Mouse (Mus musculus): Measurements from ENCODE around the gene Fnbp4. TPM values are rescaled to one million over a fixed set of nuclear protein-coding genes. Genes with fewer than 3 reads are reported as not detected.
A peak's percentile ranks its signal among the peaks of the same experiment; 100 is the strongest.

Fnbp4 gene
- polyA plus RNA-seq, 1 experiment from 2014 or later = 118 TPM

DNA sequence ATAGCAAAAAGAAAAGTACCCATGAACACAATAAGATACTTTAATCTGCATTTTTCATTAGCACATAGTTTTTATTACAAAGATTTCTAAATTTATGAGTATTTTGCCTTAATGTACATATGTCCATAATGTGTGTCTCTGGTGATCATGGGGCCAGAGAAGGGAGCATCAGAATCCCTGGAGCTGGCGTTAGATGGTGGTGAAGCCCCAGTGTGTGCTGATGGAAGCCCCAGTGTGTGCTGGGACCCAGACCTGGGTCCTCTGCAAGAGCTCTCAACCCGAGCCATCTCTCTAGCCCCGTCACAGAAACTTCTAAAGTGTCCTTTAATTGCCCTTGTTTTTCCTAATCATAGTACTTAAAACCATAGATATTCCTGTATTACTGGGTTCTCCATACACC is 5.8 kb upstream of the Fnbp4 start:
- Histone ChIP-seq H3K9ac (ENCODE audit: low read depth, low read length) (no peak overlapping the region), H3K4me2 (replicated peaks; ENCODE audit: low read depth, low read length) (no peak overlapping the region), H3K27ac (ENCODE audit: low read depth, low read length) (no peak overlapping the region), H3K36me3 (ENCODE audit: control insufficient read depth, insufficient read depth, low read length) (peaks cover 36% of the 10 kb centered on the region), H3K27me3 (ENCODE audit: control insufficient read depth, insufficient read depth, low read length) (no peaks in the 10 kb centered on the region), H3K4me1 (ENCODE audit: control insufficient read depth, insufficient read depth, low read length) (no peaks in the 10 kb centered on the region), H3K4me3 (ENCODE audit: low read length) (no peak overlapping the region), H3K9me3 (ENCODE audit: control insufficient read depth, low read length) (no peaks in the 10 kb centered on the region)
- ATAC-seq (ENCODE audit: low FRiP score, low TSS enrichment) = no peak
- WGBS = 91% methylated on average over 3 of the region's 3 CpGs

DNA sequence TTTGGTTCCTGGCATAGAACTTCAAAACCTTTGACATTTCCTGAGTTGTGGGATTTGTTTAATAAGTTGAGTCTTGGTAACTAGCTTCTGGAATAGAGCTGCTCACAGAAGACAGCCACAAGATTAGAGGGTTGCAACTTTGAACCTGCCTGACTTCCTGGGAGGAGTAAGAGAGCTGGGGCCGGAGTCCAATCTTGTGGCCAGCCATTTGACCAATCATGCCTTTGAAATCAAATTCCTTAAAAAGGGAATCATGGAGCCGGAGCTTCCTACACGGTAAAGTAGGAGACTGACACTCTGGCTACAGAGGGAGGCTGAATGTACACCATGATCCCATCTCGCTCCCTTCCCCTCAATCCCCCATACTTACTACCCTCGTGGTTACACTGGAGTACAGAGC is 5.2 kb upstream of the Fnbp4 start:
- Histone ChIP-seq H3K9ac (ENCODE audit: low read depth, low read length) (no peak overlapping the region), H3K4me2 (replicated peaks; ENCODE audit: low read depth, low read length) (no peak overlapping the region), H3K4me3 (ENCODE audit: low read length) (no peak overlapping the region), H3K27ac (ENCODE audit: low read depth, low read length) (no peak overlapping the region), H3K27me3 (ENCODE audit: control insufficient read depth, insufficient read depth, low read length) (no peaks in the 10 kb centered on the region), H3K4me1 (ENCODE audit: control insufficient read depth, insufficient read depth, low read length) (no peaks in the 10 kb centered on the region), H3K9me3 (ENCODE audit: control insufficient read depth, low read length) (no peaks in the 10 kb centered on the region), H3K36me3 (ENCODE audit: control insufficient read depth, insufficient read depth, low read length) (peaks cover 30% of the 10 kb centered on the region)
- WGBS = 88% methylated on average over 5 of the region's 5 CpGs
- ATAC-seq (ENCODE audit: low FRiP score, low TSS enrichment) = no peak

DNA sequence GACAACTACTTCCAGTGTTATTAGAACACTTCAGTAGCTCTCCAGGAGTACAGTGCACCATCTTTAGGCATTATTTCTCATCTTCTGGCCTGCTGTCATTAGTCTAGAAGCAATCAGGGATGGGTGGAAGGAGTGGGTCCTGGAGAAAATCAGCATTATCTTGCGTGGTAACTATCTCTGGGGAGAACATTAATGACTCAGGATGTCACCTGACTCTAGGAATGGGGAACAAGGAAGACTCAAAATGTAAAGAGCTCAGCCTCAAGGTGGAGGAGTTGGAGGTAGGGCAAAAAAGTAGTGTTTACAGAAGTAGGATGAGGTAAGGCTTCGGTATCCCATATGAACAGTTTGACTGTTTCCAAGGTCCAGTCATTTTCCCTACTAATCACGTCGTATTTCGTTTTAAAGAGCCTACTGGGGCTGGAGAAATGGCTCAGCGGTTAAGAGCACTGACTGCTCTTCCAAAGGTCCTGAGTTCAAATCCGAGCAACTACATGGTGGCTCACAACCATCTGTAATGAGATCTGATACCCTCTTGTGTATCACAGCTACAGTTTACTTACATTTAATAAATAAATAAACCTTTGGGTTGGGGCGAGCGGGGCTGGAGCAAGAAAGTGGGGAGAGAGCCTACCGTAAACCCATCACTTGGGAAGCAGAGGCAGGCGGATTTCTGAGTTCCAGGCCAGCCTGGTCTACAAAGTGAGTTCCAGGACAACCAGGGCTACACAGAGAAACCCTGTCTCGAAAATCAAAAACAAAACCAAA is 701 bp upstream of the Fnbp4 start:
- Histone ChIP-seq H3K27me3 (ENCODE audit: control insufficient read depth, insufficient read depth, low read length) (no peaks in the 10 kb centered on the region), H3K27ac (ENCODE audit: low read depth, low read length) (peak overlapping the region; percentile 91), H3K9me3 (ENCODE audit: control insufficient read depth, low read length) (no peaks in the 10 kb centered on the region), H3K9ac (ENCODE audit: low read depth, low read length) (0 out of 2 replicates have a peak overlapping the region, but pooled peaks have one; percentile 48), H3K4me1 (ENCODE audit: control insufficient read depth, insufficient read depth, low read length) (peaks cover 13% of the 10 kb centered on the region; the same call in 1 of the 2 replicates), H3K36me3 (ENCODE audit: control insufficient read depth, insufficient read depth, low read length) (peaks cover 19% of the 10 kb centered on the region; the same call in 1 of the 2 replicates), H3K4me3 (ENCODE audit: low read length) (peak overlapping the region; percentile 96), H3K4me2 (replicated peaks; ENCODE audit: low read depth, low read length) (peak overlapping the region; percentile 41)
- no peak for ATAC-seq (ENCODE audit: low FRiP score, low TSS enrichment)
- WGBS = 69% methylated on average over 12 of the region's 12 CpGs

DNA sequence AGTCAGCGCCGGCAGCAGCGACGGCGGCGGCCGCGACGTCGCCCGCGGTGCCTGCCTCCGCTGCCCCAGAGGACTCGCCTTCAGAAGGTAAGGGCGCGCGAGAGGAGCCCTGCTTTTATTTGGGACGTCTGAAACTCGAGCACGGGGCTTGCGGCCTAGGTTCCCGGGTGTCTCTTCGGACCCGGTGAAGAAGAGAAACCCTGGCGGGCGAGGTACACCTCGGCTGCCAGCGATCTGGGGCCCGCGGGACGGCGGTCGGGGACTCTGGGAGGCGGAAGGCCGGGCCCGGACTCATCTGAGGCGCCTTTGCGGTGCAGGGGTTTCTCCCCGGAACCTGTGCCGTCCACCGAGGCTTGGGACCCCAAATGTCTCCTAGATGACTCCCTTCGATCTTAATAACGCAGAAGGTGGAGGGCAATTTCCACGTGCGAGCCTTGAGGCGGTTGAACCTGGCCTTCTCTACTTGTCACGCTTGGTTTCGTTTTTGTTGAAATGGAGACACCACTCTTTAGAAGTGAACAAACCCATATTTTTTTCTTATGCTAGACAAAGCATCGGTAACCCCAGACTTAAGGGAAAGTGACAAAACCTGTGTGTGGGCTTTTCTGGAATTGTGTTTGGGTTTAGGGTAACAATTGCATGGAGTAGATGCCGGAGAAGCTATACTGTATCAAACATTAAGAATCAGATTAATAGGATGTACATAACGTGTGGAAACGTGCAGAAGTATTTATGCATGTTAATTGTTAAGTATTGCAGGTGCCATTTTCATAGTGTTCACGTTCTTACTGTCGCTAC is 769 bp downstream of the Fnbp4 start:
- ATAC-seq (ENCODE audit: low FRiP score, low TSS enrichment) = peak; percentile 48
- Histone ChIP-seq H3K4me3 (ENCODE audit: low read length) (peak overlapping the region; percentile 96), H3K27me3 (ENCODE audit: control insufficient read depth, insufficient read depth, low read length) (no peaks in the 10 kb centered on the region), H3K27ac (ENCODE audit: low read depth, low read length) (peak overlapping the region; percentile 97), H3K9me3 (ENCODE audit: control insufficient read depth, low read length) (no peaks in the 10 kb centered on the region), H3K9ac (ENCODE audit: low read depth, low read length) (peak overlapping the region; percentile 96), H3K4me1 (ENCODE audit: control insufficient read depth, insufficient read depth, low read length) (peaks cover 13% of the 10 kb centered on the region; the same call in 1 of the 2 replicates), H3K36me3 (ENCODE audit: control insufficient read depth, insufficient read depth, low read length) (peaks cover 25% of the 10 kb centered on the region), H3K4me2 (replicated peaks; ENCODE audit: low read depth, low read length) (peak overlapping the region; percentile 62)
- under 1% methylated on average over 54 of the region's 54 CpGs for WGBS

DNA sequence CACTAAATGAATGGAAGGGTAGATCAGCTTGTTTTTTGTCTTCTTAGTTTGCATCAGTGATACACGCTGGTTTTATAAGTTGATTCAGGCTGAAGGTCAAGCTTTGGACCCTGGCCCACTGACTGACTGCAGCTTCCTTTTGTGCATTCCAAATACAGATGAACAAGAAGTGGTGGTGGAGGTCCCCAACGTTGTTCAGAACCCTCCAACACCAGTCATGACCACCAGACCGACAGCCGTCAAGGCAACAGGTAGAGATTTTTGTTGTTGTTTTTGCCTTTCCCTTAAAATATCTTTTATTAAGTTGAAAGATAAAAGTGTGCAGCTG is 1.3 kb downstream of the Fnbp4 start:
- Histone ChIP-seq H3K4me3 (ENCODE audit: low read length) (peak overlapping the region; percentile 96), H3K27me3 (ENCODE audit: control insufficient read depth, insufficient read depth, low read length) (no peaks in the 10 kb centered on the region), H3K36me3 (ENCODE audit: control insufficient read depth, insufficient read depth, low read length) (peaks cover 30% of the 10 kb centered on the region), H3K4me2 (replicated peaks; ENCODE audit: low read depth, low read length) (peak overlapping the region; percentile 62), H3K9ac (ENCODE audit: low read depth, low read length) (peak overlapping the region; percentile 96; the same call in 1 of the 2 replicates), H3K4me1 (ENCODE audit: control insufficient read depth, insufficient read depth, low read length) (peaks cover 13% of the 10 kb centered on the region; the same call in 1 of the 2 replicates), H3K9me3 (ENCODE audit: control insufficient read depth, low read length) (no peaks in the 10 kb centered on the region), H3K27ac (ENCODE audit: low read depth, low read length) (peak overlapping the region; percentile 97; the same call in 1 of the 2 replicates)
- no peak for ATAC-seq (ENCODE audit: low FRiP score, low TSS enrichment)
- WGBS = 7% methylated on average over 4 of the region's 4 CpGs

DNA sequence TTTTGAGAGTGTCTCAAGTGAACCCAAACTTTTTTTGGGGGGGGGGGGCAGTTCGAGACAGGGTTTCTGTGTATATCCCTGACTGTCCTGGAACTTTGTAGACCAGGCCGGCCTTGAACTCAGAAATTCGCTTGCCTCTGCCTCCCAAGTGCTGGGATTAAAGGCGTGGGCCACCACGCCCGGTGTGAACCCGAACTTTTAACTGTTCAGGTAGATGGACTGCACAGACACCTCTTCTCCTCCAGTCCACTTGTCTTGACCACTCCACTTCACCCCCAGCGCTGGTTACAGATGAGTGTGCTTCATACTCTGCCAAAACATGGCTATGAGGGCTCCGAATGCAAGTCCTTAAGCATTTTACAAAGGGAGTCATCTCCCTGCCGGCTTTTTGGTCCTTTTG is 2.0 kb downstream of the Fnbp4 start:
- peak overlapping the region; percentile 96; the same call in 1 of the 2 replicates for H3K9ac ChIP-seq (ENCODE audit: low read depth, low read length)
- H3K9me3 ChIP-seq (ENCODE audit: control insufficient read depth, low read length) = no peaks in the 10 kb centered on the region
- H3K4me3 ChIP-seq (ENCODE audit: low read length) = peak overlapping the region; percentile 96
- H3K27me3 ChIP-seq (ENCODE audit: control insufficient read depth, insufficient read depth, low read length) = no peaks in the 10 kb centered on the region
- WGBS = 91% methylated on average over 10 of the region's 10 CpGs
- H3K36me3 ChIP-seq (ENCODE audit: control insufficient read depth, insufficient read depth, low read length) = peaks cover 31% of the 10 kb centered on the region
- no peak for ATAC-seq (ENCODE audit: low FRiP score, low TSS enrichment)
- no peak overlapping the region for H3K27ac ChIP-seq (ENCODE audit: low read depth, low read length)
- peak overlapping the region; percentile 62 for H3K4me2 ChIP-seq (replicated peaks; ENCODE audit: low read depth, low read length)
- H3K4me1 ChIP-seq (ENCODE audit: control insufficient read depth, insufficient read depth, low read length) = peaks cover 13% of the 10 kb centered on the region; the same call in 1 of the 2 replicates

DNA sequence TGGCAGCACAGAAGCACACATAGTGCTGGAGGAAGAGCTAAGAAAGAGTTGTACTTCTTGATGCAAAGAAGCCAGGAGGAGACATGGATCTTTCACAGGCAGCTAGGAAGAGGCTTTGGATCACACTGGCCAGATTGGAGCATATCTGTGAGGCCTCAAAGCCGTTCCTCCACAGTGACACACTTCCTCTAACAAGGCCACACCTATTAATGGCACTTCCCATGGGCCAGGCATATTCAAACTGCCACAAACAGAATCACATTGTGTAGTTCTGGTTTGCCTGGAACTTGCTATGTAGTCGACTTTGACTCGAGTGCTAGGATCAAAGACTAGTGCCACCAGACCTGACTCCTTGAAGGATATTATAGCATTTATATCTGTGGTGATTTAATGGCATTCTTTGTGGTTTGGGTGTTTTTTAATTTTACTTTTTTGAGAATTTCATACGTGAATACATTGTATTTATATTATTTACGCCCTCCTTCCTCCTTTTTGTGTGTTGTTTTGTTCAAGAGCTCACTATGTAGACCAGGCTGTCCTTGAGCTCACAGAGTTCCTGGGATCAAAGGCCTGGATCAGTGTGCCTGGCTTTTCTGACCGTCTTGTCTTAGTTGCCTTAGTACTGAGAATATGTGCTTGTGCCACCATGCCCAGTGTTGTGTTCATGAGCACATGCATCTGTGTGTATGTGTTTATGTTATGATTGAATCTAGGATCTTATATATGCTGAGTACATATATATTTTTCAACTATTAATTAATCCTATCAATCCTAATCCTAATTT is 4.7 kb downstream of the Fnbp4 start:
- Histone ChIP-seq H3K4me2 (replicated peaks; ENCODE audit: low read depth, low read length) (no peak overlapping the region), H3K9me3 (ENCODE audit: control insufficient read depth, low read length) (no peaks in the 10 kb centered on the region), H3K4me1 (ENCODE audit: control insufficient read depth, insufficient read depth, low read length) (peaks cover 13% of the 10 kb centered on the region; the same call in 1 of the 2 replicates), H3K4me3 (ENCODE audit: low read length) (no peak overlapping the region), H3K36me3 (ENCODE audit: control insufficient read depth, insufficient read depth, low read length) (peaks cover 57% of the 10 kb centered on the region), H3K9ac (ENCODE audit: low read depth, low read length) (no peak overlapping the region), H3K27ac (ENCODE audit: low read depth, low read length) (no peak overlapping the region), H3K27me3 (ENCODE audit: control insufficient read depth, insufficient read depth, low read length) (no peaks in the 10 kb centered on the region)
- no peak for ATAC-seq (ENCODE audit: low FRiP score, low TSS enrichment)
- 84% methylated on average over 6 of the region's 6 CpGs for WGBS

DNA sequence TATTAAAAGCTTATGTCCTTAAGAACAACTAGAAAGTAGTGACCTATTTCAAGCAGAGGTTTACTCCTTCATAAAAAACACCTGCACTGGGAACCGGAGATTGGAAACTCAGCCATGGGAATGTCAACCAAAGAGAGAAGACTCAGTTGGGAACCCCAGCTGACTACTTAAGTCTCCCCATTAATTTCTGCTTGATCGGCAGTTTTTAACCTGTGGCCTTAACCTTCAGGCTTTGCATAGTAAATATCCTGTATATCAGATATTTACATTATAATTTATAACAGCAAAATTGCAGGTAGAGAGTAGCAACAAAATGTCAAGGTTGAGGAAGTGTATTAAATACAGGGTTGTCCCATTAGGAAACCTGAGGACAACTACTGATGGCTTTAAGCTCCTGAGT is 8.4 kb downstream of the Fnbp4 start:
- peaks cover 5% of the 10 kb centered on the region; the same call in 1 of the 2 replicates for H3K4me1 ChIP-seq (ENCODE audit: control insufficient read depth, insufficient read depth, low read length)
- H3K4me3 ChIP-seq (ENCODE audit: low read length) = no peak overlapping the region
- peaks cover 79% of the 10 kb centered on the region for H3K36me3 ChIP-seq (ENCODE audit: control insufficient read depth, insufficient read depth, low read length)
- no peak overlapping the region for H3K9ac ChIP-seq (ENCODE audit: low read depth, low read length)
- ATAC-seq (ENCODE audit: low FRiP score, low TSS enrichment) = no peak
- no peak overlapping the region for H3K4me2 ChIP-seq (replicated peaks; ENCODE audit: low read depth, low read length)
- H3K27ac ChIP-seq (ENCODE audit: low read depth, low read length) = no peak overlapping the region
- H3K9me3 ChIP-seq (ENCODE audit: control insufficient read depth, low read length) = no peaks in the 10 kb centered on the region
- no peaks in the 10 kb centered on the region for H3K27me3 ChIP-seq (ENCODE audit: control insufficient read depth, insufficient read depth, low read length)
- 91% methylated on average over 2 of the region's 2 CpGs for WGBS

Measured in kidney, embryonic 14.5 days (tissue).